Mouse (Mus musculus) midbrain, embryonic 11.5 days (tissue): ENCODE results near the gene Slc25a21. TPM values are rescaled to one million over a fixed set of nuclear protein-coding genes. Genes with fewer than 3 reads are reported as not detected.

Source experiments
- ATAC-seq: fragments of 200-750 bp; cut with Nextera tagmentation; 2 replicates; pipeline ENCODE4 v1.8.0; 2017; ENCODE audit warnings: moderate TSS enrichment, moderate library complexity; ENCODE audit not compliant: low FRiP score
- DNase-seq: peaks from one replicate; pipeline ENCODE4 v3.0.0; 2015; ENCODE audit warnings: low spot score; ENCODE audit errors: missing footprints
- H3K27ac ChIP-seq: fragments of 300-500 bp; sonication (generic); 2 replicates; pipeline ENCODE4 v1.5.1; 2014; ENCODE audit warnings: low read depth, low read length
- H3K27me3 ChIP-seq: fragments of 300-500 bp; sonication (generic); 2 replicates; pipeline ENCODE4 v1.6.1; 2014; ENCODE audit warnings: mild to moderate bottlenecking, low read length, moderate library complexity, mixed read lengths; ENCODE audit not compliant: control insufficient read depth, insufficient read depth
- H3K36me3 ChIP-seq: fragments of 300-500 bp; sonication (generic); 2 replicates; pipeline ENCODE4 v1.6.1; 2014; ENCODE audit warnings: mild to moderate bottlenecking, low read length, moderate library complexity, mixed read lengths; ENCODE audit not compliant: control insufficient read depth, insufficient read depth
- H3K4me1 ChIP-seq: fragments of 300-500 bp; sonication (generic); 2 replicates; pipeline ENCODE4 v1.6.1; 2014; ENCODE audit warnings: low read length; ENCODE audit not compliant: control insufficient read depth, insufficient read depth
- H3K4me2 ChIP-seq: fragments of 300-500 bp; sonication (generic); 2 replicates; pipeline ENCODE4 v1.6.1; 2014; ENCODE audit warnings: mild to moderate bottlenecking, moderate library complexity
- H3K4me3 ChIP-seq: fragments of 300-500 bp; sonication (generic); 2 replicates; pipeline ENCODE4 v1.5.1; 2014; ENCODE audit warnings: low read depth, low read length
- H3K9ac ChIP-seq: fragments of 300-500 bp; sonication (generic); 2 replicates; pipeline ENCODE4 v1.6.1; 2014; ENCODE audit warnings: low read length
- H3K9me3 ChIP-seq: fragments of 300-500 bp; sonication (generic); 2 replicates; pipeline ENCODE4 v1.6.1; 2016; ENCODE audit warnings: low read length; ENCODE audit not compliant: control insufficient read depth
- WGBS: fragments of 180-500 bp; shearing (Covaris S2); extraction: QIAGEN DNeasy Blood & Tissue Kit; methylation state at CpG from one replicate; pipeline ENCODE4 v1.1.7; 2014; 5-methylcytosine and 5-hydroxymethylcytosine counted together
- polyA plus RNA-seq: library from polyadenylated mRNA; unstranded; fragments of >200 nt; fragmentation: Nextera tagmentation; extraction: Ambion mirVana; gene quantifications from 2 replicates; pipeline ENCODE4 v1.2.1, GENCODE M21; 2014

Slc25a21 gene
- polyA plus RNA-seq, 1 experiment from 2014 or later, result 2.5 TPM

GRCm38 (mm10) chr12:56690366-56690765 is 506.9 kb downstream of the Slc25a21 start:
- ATAC-seq (no peak), DNase-seq (peak; percentile 95)
- Histone ChIP-seq H3K9me3 (no peaks in the 10 kb centered on the region; the same call in 1 of the 2 replicates), H3K4me1 (peaks cover 6% of the 10 kb centered on the region; the same call in 1 of the 2 replicates), H3K9ac (no peak overlapping the region), H3K27me3 (peaks cover 97% of the 10 kb centered on the region), H3K27ac (no peak overlapping the region), H3K36me3 (no peaks in the 10 kb centered on the region), H3K4me2 (no peak overlapping the region), H3K4me3 (no peak overlapping the region)
- 1% methylated on average over 16 of the region's 16 CpGs for WGBS

GRCm38 (mm10) chr12:56689736-56690135 is 507.5 kb downstream of the Slc25a21 start:
- peak; percentile 98 for DNase-seq
- H3K27ac ChIP-seq, result no peak overlapping the region
- no peaks in the 10 kb centered on the region; the same call in 1 of the 2 replicates for H3K9me3 ChIP-seq
- WGBS, result under 1% methylated on average over 25 of the region's 25 CpGs
- no peak overlapping the region for H3K9ac ChIP-seq
- H3K4me3 ChIP-seq, result no peak overlapping the region
- H3K36me3 ChIP-seq, result no peaks in the 10 kb centered on the region
- no peak overlapping the region for H3K4me2 ChIP-seq
- peaks cover 97% of the 10 kb centered on the region for H3K27me3 ChIP-seq
- H3K4me1 ChIP-seq, result peaks cover 4% of the 10 kb centered on the region; the same call in 1 of the 2 replicates
- no peak for ATAC-seq

GRCm38 (mm10) chr12:56689331-56689730 is 507.9 kb downstream of the Slc25a21 start:
- H3K4me1 ChIP-seq, result peaks cover 4% of the 10 kb centered on the region; the same call in 1 of the 2 replicates
- no peak overlapping the region for H3K4me3 ChIP-seq
- H3K27me3 ChIP-seq, result peaks cover 96% of the 10 kb centered on the region
- no peaks in the 10 kb centered on the region; the same call in 1 of the 2 replicates for H3K9me3 ChIP-seq
- no peak overlapping the region for H3K27ac ChIP-seq
- ATAC-seq, result no peak
- WGBS, result 3% methylated on average over 10 of the region's 10 CpGs
- H3K36me3 ChIP-seq, result no peaks in the 10 kb centered on the region
- H3K9ac ChIP-seq, result no peak overlapping the region
- peak; percentile 92 for DNase-seq
- H3K4me2 ChIP-seq, result no peak overlapping the region

GRCm38 (mm10) chr12:56688920-56689319 is 508.4 kb downstream of the Slc25a21 start:
- ATAC-seq (no peak), DNase-seq (peak; percentile 95)
- H3K27me3 ChIP-seq, result peaks cover 96% of the 10 kb centered on the region
- no peak overlapping the region for H3K4me3 ChIP-seq
- H3K4me1 ChIP-seq, result peaks cover 4% of the 10 kb centered on the region; the same call in 1 of the 2 replicates
- H3K9me3 ChIP-seq, result no peaks in the 10 kb centered on the region; the same call in 1 of the 2 replicates
- no peaks in the 10 kb centered on the region for H3K36me3 ChIP-seq
- no peak overlapping the region for H3K27ac ChIP-seq
- 1% methylated on average over 8 of the region's 8 CpGs for WGBS
- no peak overlapping the region for H3K9ac ChIP-seq
- H3K4me2 ChIP-seq, result no peak overlapping the region

- Histone ChIP-seq H3K4me3 (no peak overlapping the region), H3K9me3 (no peaks in the 10 kb centered on the region; the same call in 1 of the 2 replicates), H3K27ac (no peak overlapping the region), H3K9ac (no peak overlapping the region), H3K4me2 (no peak overlapping the region), H3K4me1 (peaks cover 4% of the 10 kb centered on the region; the same call in 1 of the 2 replicates), H3K27me3 (peaks cover 96% of the 10 kb centered on the region), H3K36me3 (no peaks in the 10 kb centered on the region)
- peak; percentile 96 for DNase-seq
- 1% methylated on average over 10 of the region's 10 CpGs for WGBS
- no peak for ATAC-seq
Observed at GRCm38 (mm10) chr12:56688482-56688840, 508.8 kb downstream of the Slc25a21 start.

GRCm38 (mm10) chr12:56687640-56688481 is 509.4 kb downstream of the Slc25a21 start:
- no peaks in the 10 kb centered on the region; the same call in 1 of the 2 replicates for H3K9me3 ChIP-seq
- H3K4me2 ChIP-seq, result no peak overlapping the region
- H3K4me3 ChIP-seq, result no peak overlapping the region
- H3K9ac ChIP-seq, result no peak overlapping the region
- 4% methylated on average over 15 of the region's 15 CpGs for WGBS
- H3K27me3 ChIP-seq, result peaks cover 96% of the 10 kb centered on the region
- peak; percentile 94 for DNase-seq
- H3K4me1 ChIP-seq, result peaks cover 4% of the 10 kb centered on the region; the same call in 1 of the 2 replicates
- no peak for ATAC-seq
- no peaks in the 10 kb centered on the region for H3K36me3 ChIP-seq
- no peak overlapping the region for H3K27ac ChIP-seq

GRCm38 (mm10) chr12:56681096-56681811 is 516.0 kb downstream of the Slc25a21 start:
- WGBS, result under 1% methylated on average over 38 of the region's 38 CpGs
- Histone ChIP-seq H3K27ac (no peak overlapping the region), H3K4me1 (peaks cover 4% of the 10 kb centered on the region; the same call in 1 of the 2 replicates)

GRCm38 (mm10) chr12:56677620-56678019 is 519.7 kb downstream of the Slc25a21 start:
- Histone ChIP-seq H3K4me2 (no peak overlapping the region), H3K9ac (no peak overlapping the region)
- no peak for DNase-seq

More at GRCm38 (mm10) chr12:56681096-56681811, 516.0 kb downstream of the Slc25a21 start:
- H3K4me3 ChIP-seq, result peak overlapping the region; percentile 29
- H3K9ac ChIP-seq, result no peak overlapping the region
- ATAC-seq (peak; percentile 78), DNase-seq (peak; percentile 95)
- no peaks in the 10 kb centered on the region for H3K36me3 ChIP-seq
- peaks cover 66% of the 10 kb centered on the region for H3K27me3 ChIP-seq
- peak overlapping the region; percentile 54 for H3K4me2 ChIP-seq
- H3K9me3 ChIP-seq, result no peaks in the 10 kb centered on the region

More at GRCm38 (mm10) chr12:56677620-56678019, 519.7 kb downstream of the Slc25a21 start:
- H3K36me3 ChIP-seq, result no peaks in the 10 kb centered on the region
- 76% methylated on average over 7 of the region's 7 CpGs for WGBS
- H3K27ac ChIP-seq, result no peak overlapping the region
- no peak overlapping the region for H3K4me3 ChIP-seq
- no peak for ATAC-seq
- peaks cover 31% of the 10 kb centered on the region for H3K27me3 ChIP-seq
- no peaks in the 10 kb centered on the region for H3K9me3 ChIP-seq
- H3K4me1 ChIP-seq, result peaks cover 4% of the 10 kb centered on the region; the same call in 1 of the 2 replicates
